Mouse (Mus musculus): ENCODE data around the gene Ankdd1a.

The Ankdd1a gene

DNA sequence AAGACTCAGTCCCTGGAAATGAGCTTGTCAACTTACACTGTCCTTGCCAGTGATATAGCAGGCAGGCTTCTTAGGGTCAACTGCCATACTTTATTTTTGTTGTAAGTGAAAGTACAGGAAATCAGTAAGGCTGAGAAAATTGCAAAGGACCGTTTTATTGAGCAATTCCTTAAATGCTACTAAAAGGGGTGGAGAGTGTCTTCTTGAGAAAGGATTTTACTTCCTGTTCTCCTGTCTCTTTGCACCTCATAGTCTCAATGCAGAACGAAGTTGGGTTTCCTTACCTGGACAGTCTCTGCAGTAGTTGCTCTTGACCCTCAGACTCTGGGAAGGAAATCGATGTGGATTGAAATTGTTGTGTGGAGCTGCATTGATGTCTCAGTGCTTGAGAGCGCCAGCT, 47.2 kb downstream of the Ankdd1a start:
- H3K36me3 ChIP-seq (ENCODE audit: insufficient read depth, low read length), result peaks cover 88% of the 10 kb centered on the region
- H3K4me3 ChIP-seq (replicated peaks; ENCODE audit: low read length), result no peak overlapping the region
- TF ChIP-seq NANOG (IDR thresholded peaks at IDR 0.05; ENCODE audit: borderline replicate concordance, low read length) (no peak), POU5F1 (IDR thresholded peaks at IDR 0.05; ENCODE audit: borderline replicate concordance, low read length) (no peak), CTCF (conservative IDR thresholded peaks at IDR 0.05; ENCODE audit: low read length) (no peak)
- no peaks in the 10 kb centered on the region for H3K9me3 ChIP-seq (ENCODE audit: low read length)
- no peaks in the 10 kb centered on the region for H3K4me1 ChIP-seq (replicated peaks; ENCODE audit: low read depth, low read length)
- H3K27me3 ChIP-seq (ENCODE audit: insufficient read depth, low read length), result no peaks in the 10 kb centered on the region

DNA sequence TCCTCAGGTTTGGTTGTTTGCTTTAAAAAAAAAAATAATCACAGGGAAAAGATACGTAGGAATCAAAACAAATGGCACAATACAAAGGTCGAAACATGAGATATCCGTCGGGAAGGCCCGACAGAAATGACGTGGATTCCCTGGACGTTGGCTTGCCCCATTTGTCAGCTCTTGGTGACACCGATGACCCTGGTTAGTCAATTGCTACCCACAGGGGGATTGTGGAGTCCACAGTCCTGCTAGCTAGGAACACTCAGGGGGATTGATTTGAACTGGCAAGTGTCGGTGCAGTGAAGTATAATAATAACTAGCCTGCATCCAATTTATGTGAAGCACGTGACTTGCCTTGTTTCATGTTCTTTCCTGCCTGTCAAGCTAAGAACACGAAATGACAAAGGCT, 52.3 kb downstream of the Ankdd1a start:
- no peaks in the 10 kb centered on the region for H3K9me3 ChIP-seq (ENCODE audit: low read length)
- H3K4me3 ChIP-seq (replicated peaks; ENCODE audit: low read length), result no peak overlapping the region
- no peaks in the 10 kb centered on the region for H3K4me1 ChIP-seq (replicated peaks; ENCODE audit: low read depth, low read length)
- peaks cover 64% of the 10 kb centered on the region for H3K36me3 ChIP-seq (ENCODE audit: insufficient read depth, low read length)
- H3K27me3 ChIP-seq (ENCODE audit: insufficient read depth, low read length), result no peaks in the 10 kb centered on the region
- no peak for TF ChIP-seq CTCF (conservative IDR thresholded peaks at IDR 0.05; ENCODE audit: low read length)
- TF ChIP-seq POU5F1 (IDR thresholded peaks at IDR 0.05; ENCODE audit: borderline replicate concordance, low read length), result no peak
- TF ChIP-seq NANOG (IDR thresholded peaks at IDR 0.05; ENCODE audit: borderline replicate concordance, low read length), result no peak

DNA sequence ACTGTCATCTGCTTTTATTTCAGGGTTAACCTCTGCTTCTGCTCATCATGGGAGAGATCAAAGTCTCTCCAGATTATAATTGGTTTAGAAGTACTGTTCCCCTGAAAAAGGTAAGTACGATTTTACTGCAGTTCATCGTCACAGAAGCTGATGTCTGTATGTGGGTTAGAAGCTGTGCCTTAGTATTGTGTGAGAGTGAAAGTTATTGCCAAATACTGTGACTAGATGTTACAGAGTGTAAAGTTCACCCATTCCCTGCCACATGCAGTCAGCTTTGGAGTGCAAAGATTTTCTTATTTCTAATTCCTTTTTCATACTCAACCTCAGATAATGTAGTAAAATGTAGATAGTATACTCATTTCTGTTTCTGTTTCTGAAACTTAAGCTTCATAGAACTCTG, 54.8 kb downstream of the Ankdd1a start:
- Histone ChIP-seq H3K4me1 (replicated peaks; ENCODE audit: low read depth, low read length) (peaks cover 15% of the 10 kb centered on the region), H3K36me3 (ENCODE audit: insufficient read depth, low read length) (peaks cover 47% of the 10 kb centered on the region), H3K4me3 (replicated peaks; ENCODE audit: low read length) (no peak overlapping the region), H3K27me3 (ENCODE audit: insufficient read depth, low read length) (no peaks in the 10 kb centered on the region), H3K9me3 (ENCODE audit: low read length) (no peaks in the 10 kb centered on the region)
- TF ChIP-seq CTCF (conservative IDR thresholded peaks at IDR 0.05; ENCODE audit: low read length), result no peak

DNA sequence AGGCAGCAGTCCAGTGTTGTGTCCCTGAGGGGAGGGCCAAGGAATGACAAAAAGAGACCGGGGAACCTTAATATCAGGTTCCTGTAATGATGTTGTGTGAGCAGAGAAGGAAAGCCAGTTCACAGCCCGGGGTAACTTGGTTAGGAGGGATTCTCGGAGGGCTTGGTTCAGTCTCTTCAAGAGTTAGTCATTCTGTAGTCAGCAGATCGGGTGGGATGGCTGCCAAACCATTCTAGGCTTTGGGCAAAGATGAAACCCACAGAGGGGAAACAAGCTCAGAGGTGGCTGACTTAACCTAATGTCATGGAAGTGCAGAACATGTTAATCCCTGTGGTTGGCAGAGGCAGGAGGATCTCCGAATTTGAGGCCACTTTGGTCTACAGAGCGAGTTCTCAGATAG, 55.8 kb downstream of the Ankdd1a start:
- Histone ChIP-seq H3K36me3 (ENCODE audit: insufficient read depth, low read length) (peaks cover 36% of the 10 kb centered on the region), H3K4me3 (replicated peaks; ENCODE audit: low read length) (no peak overlapping the region), H3K4me1 (replicated peaks; ENCODE audit: low read depth, low read length) (peaks cover 16% of the 10 kb centered on the region), H3K27me3 (ENCODE audit: insufficient read depth, low read length) (no peaks in the 10 kb centered on the region), H3K9me3 (ENCODE audit: low read length) (no peaks in the 10 kb centered on the region)
- TF ChIP-seq CTCF (conservative IDR thresholded peaks at IDR 0.05; ENCODE audit: low read length) (no peak), POU5F1 (IDR thresholded peaks at IDR 0.05; ENCODE audit: borderline replicate concordance, low read length) (no peak), NANOG (IDR thresholded peaks at IDR 0.05; ENCODE audit: borderline replicate concordance, low read length) (no peak)

DNA sequence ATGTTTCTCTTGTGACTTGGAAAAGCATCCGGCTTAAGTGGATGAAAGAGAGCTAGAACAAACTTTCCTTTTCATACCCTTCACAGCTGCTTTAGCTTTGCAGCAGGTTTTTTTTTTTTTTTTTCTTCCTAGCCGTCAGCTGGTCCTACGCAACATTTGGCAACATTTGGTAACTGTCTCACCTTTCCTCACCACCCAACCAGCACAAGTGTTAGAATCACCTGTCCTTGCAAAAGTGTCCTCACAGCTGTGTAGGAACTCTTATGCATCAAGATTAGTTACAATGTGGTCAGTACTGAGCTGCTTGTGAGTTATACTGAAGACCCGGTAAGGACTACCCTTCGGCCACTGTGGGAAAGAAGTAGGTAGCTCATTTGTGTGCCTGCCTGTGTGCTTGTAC, 57.4 kb downstream of the Ankdd1a start:
- TF ChIP-seq POU5F1 (IDR thresholded peaks at IDR 0.05; ENCODE audit: borderline replicate concordance, low read length), result no peak
- H3K9me3 ChIP-seq (ENCODE audit: low read length), result no peaks in the 10 kb centered on the region
- H3K4me1 ChIP-seq (replicated peaks; ENCODE audit: low read depth, low read length), result peaks cover 16% of the 10 kb centered on the region
- peaks cover 22% of the 10 kb centered on the region for H3K36me3 ChIP-seq (ENCODE audit: insufficient read depth, low read length)
- H3K27me3 ChIP-seq (ENCODE audit: insufficient read depth, low read length), result no peaks in the 10 kb centered on the region
- H3K4me3 ChIP-seq (replicated peaks; ENCODE audit: low read length), result no peak overlapping the region

DNA sequence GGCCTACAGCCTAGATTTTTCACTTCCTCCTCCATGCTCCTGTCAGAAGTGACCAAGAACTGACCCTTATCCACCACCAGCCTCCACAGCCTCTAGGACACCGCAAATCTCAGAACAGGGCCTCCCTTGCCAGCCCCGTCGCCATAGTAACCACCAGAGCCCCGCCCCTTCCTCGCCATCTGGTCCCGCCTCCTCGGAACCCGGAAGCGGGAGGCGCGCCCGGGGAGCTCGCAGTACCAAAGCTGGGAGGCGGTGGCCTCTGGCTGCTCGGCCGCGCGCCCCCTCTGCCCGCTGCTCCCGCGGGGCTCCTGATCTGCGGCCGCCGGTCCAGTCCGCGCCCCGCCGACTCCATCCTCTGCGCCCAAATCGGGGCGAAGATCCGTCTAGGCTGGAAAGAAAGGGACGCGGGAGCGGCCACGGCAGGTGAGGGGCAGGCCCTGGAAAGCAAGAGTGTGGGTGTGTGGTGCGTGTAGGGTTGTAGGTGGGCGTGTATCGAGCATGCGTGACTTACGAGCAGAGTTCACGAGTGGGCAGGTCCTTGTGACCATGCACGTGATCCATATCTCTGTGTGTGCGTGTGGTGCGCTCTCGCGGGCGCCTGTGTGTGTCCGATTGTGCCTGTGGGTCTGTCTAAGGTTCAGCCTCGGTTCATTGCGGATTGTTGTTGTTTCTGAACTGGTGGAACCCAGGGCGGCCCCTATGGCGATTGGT, 59.1 kb downstream of the Ankdd1a start, which contains the start of gene Spg21:
Spg21 (plus strand) TSS at position 216 of the 711 bp plus-strand sequence.
- H3K36me3 ChIP-seq (ENCODE audit: insufficient read depth, low read length), result peaks cover 10% of the 10 kb centered on the region
- H3K9me3 ChIP-seq (ENCODE audit: low read length), result no peaks in the 10 kb centered on the region
- H3K4me1 ChIP-seq (replicated peaks; ENCODE audit: low read depth, low read length), result peaks cover 16% of the 10 kb centered on the region
- no peaks in the 10 kb centered on the region for H3K27me3 ChIP-seq (ENCODE audit: insufficient read depth, low read length)
- no peak for TF ChIP-seq CTCF (conservative IDR thresholded peaks at IDR 0.05; ENCODE audit: low read length)
- no peak for TF ChIP-seq NANOG (IDR thresholded peaks at IDR 0.05; ENCODE audit: borderline replicate concordance, low read length)
- no peak for TF ChIP-seq POU5F1 (IDR thresholded peaks at IDR 0.05; ENCODE audit: borderline replicate concordance, low read length)
- H3K4me3 ChIP-seq (replicated peaks; ENCODE audit: low read length), result peak within 1 kb of the TSS; percentile 95

DNA sequence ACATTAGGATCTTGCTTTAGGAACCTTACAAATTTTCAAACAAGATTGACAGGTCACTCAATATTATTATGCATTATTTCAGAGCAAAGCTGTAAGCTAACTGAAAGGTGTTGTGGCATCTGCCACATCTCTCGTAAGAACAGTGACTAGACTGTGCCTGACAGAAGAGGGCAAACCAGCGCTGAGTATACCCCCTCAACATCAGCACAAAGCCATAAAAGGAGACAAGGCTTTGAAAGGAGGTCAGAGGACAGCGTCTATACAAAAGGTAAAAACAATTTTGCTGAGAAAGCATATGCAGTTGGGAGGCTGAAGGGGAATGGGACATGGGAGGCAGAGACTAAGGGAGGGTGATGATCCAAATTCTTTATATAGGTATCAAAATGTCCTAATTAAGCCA, 59.8 kb downstream of the Ankdd1a start:
- peaks cover 16% of the 10 kb centered on the region for H3K4me1 ChIP-seq (replicated peaks; ENCODE audit: low read depth, low read length)
- TF ChIP-seq POU5F1 (IDR thresholded peaks at IDR 0.05; ENCODE audit: borderline replicate concordance, low read length) (no peak), NANOG (IDR thresholded peaks at IDR 0.05; ENCODE audit: borderline replicate concordance, low read length) (no peak), CTCF (conservative IDR thresholded peaks at IDR 0.05; ENCODE audit: low read length) (no peak)
- H3K9me3 ChIP-seq (ENCODE audit: low read length), result no peaks in the 10 kb centered on the region
- H3K4me3 ChIP-seq (replicated peaks; ENCODE audit: low read length), result no peak overlapping the region
- H3K27me3 ChIP-seq (ENCODE audit: insufficient read depth, low read length), result no peaks in the 10 kb centered on the region
- H3K36me3 ChIP-seq (ENCODE audit: insufficient read depth, low read length), result peaks cover 3% of the 10 kb centered on the region; the same call in 1 of the 2 replicates

DNA sequence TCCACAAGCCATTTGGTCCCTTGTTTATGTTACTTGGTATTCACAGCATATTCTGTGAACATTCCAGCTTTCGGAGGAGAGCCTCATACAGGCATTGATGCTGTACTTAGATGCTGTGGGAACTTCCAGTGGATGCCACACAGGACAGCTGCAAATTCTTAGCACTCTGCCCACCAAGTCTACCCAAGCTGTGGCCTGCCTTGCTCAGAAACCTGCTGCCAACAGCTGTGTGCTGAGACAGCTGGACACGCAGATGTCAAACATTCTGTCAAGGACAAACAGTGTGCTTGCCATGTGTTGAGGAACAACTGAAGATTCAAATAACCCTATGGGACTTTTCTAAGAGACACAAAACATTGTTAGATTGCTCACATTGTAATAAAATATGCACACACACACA, 61.0 kb downstream of the Ankdd1a start:
- Histone ChIP-seq H3K4me3 (replicated peaks; ENCODE audit: low read length) (no peak overlapping the region), H3K9me3 (ENCODE audit: low read length) (no peaks in the 10 kb centered on the region), H3K4me1 (replicated peaks; ENCODE audit: low read depth, low read length) (peaks cover 16% of the 10 kb centered on the region), H3K36me3 (ENCODE audit: insufficient read depth, low read length) (no peaks in the 10 kb centered on the region), H3K27me3 (ENCODE audit: insufficient read depth, low read length) (no peaks in the 10 kb centered on the region)
- TF ChIP-seq POU5F1 (IDR thresholded peaks at IDR 0.05; ENCODE audit: borderline replicate concordance, low read length), result no peak
- TF ChIP-seq CTCF (conservative IDR thresholded peaks at IDR 0.05; ENCODE audit: low read length), result no peak
- no peak for TF ChIP-seq NANOG (IDR thresholded peaks at IDR 0.05; ENCODE audit: borderline replicate concordance, low read length)

DNA sequence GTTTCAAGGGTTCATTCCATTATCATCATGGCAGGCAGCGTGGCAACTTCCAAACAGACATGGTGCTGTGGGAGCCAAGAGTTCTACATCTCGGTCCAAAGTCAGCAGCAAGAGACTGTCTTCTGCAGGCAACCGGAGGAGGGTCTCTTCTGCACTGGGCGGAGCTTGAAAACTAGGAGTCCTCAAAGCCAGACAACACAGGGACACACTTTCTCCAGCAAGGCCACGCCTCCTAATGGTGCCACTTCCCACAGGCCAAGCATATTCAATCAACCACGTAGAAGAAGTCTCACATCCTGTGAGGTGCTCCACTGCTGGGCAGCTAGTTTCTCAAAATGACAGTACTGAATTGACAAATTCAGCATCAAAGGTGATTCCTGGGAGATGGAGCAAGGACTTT, 72.0 kb downstream of the Ankdd1a start:
- Histone ChIP-seq H3K27me3 (ENCODE audit: insufficient read depth, low read length) (no peaks in the 10 kb centered on the region), H3K36me3 (ENCODE audit: insufficient read depth, low read length) (peaks cover 84% of the 10 kb centered on the region), H3K9me3 (ENCODE audit: low read length) (no peaks in the 10 kb centered on the region), H3K4me1 (replicated peaks; ENCODE audit: low read depth, low read length) (peaks cover 6% of the 10 kb centered on the region; the same call in 1 of the 2 replicates), H3K4me3 (replicated peaks; ENCODE audit: low read length) (no peak overlapping the region)
- TF ChIP-seq NANOG (IDR thresholded peaks at IDR 0.05; ENCODE audit: borderline replicate concordance, low read length), result no peak
- no peak for TF ChIP-seq CTCF (conservative IDR thresholded peaks at IDR 0.05; ENCODE audit: low read length)
- TF ChIP-seq POU5F1 (IDR thresholded peaks at IDR 0.05; ENCODE audit: borderline replicate concordance, low read length), result no peak
